Mouse (Mus musculus): ENCODE results near the gene Arpp21. TPM values are rescaled to one million over a fixed set of nuclear protein-coding genes. Genes with fewer than 3 reads are reported as not detected.
A peak's percentile ranks its signal among the peaks of the same experiment; 100 is the strongest.

The Arpp21 gene
- polyA plus RNA-seq, 2 experiments: 23.6 to 28.3 TPM

DNA sequence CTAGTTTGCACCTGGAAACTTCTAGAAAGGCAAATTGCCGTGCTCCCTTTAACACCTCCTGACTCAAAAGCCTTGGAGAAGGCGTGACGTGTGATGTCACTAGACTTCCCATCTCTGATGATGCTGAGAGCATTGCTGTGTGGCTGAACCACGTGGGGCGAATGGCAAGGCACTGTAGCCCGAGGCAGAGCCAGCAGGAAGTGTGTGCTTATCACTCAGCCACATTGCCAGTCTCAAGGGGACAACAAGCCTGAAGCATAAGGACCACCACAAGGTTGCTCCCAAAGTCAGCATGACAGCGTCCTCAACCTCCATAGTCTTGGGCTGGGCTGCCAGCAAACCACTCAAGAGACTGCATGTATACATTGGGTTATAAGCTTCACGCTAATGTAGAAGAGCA lies 95.1 kb downstream of the Arpp21 start:
- no peak for ATAC-seq (ENCODE audit: low FRiP score, low read depth)

DNA sequence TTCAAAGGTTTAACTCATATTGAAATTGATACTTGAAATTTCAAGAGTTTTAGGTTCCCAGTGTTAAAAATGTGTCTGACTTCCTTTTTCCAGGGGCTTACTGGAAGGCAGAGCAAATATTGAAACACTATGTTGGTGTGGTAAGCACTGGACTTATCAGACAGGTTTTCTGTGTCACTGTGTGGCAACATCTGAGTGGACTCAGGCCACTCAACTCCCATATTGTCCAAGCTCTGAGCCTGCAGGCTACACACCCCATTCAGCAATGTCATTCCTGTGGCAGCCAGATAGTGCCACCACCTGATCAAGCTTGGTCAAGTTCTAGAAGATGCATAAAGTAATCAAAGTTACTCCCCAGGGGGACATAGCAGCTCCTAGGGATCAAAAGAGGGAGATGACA lies 97.9 kb downstream of the Arpp21 start:
- no peak for TF ChIP-seq POLR2A (IDR thresholded peaks at IDR 0.05; ENCODE audit: borderline replicate concordance, extremely low read depth, insufficient read depth, insufficient read length)
- no peak overlapping the region for H3K27ac ChIP-seq (replicated peaks; ENCODE audit: low read depth, low read length)
- no peak overlapping the region for H3K4me3 ChIP-seq (replicated peaks; ENCODE audit: low read length)
- no peak overlapping the region for H3K4me2 ChIP-seq (replicated peaks; ENCODE audit: low read depth, low read length, severe bottlenecking)
- H3K4me1 ChIP-seq (ENCODE audit: control insufficient read depth, insufficient read depth, low read length): no peaks in the 10 kb centered on the region
- H3K27me3 ChIP-seq (ENCODE audit: control insufficient read depth, insufficient read depth, low read length): no peaks in the 10 kb centered on the region
- no peak for ATAC-seq (ENCODE audit: low FRiP score, low read depth)
- no peaks in the 10 kb centered on the region for H3K9me3 ChIP-seq (ENCODE audit: control insufficient read depth, low read length)
- H3K36me3 ChIP-seq (ENCODE audit: control insufficient read depth, insufficient read depth, low read length): no peaks in the 10 kb centered on the region
- no peak for DNase-seq (ENCODE audit: low spot score)
- no peak overlapping the region for H3K9ac ChIP-seq (ENCODE audit: low read depth, low read length, severe bottlenecking)

More for the DNA sequence above, 95.1 kb downstream of the Arpp21 start:
- Histone ChIP-seq H3K36me3 (ENCODE audit: control insufficient read depth, insufficient read depth, low read length) (no peaks in the 10 kb centered on the region), H3K27me3 (ENCODE audit: control insufficient read depth, insufficient read depth, low read length) (no peaks in the 10 kb centered on the region), H3K4me2 (replicated peaks; ENCODE audit: low read depth, low read length, severe bottlenecking) (no peak overlapping the region), H3K27ac (replicated peaks; ENCODE audit: low read depth, low read length) (no peak overlapping the region), H3K4me1 (ENCODE audit: control insufficient read depth, insufficient read depth, low read length) (no peaks in the 10 kb centered on the region), H3K9me3 (ENCODE audit: control insufficient read depth, low read length) (no peaks in the 10 kb centered on the region), H3K9ac (ENCODE audit: low read depth, low read length, severe bottlenecking) (no peak overlapping the region), H3K4me3 (replicated peaks; ENCODE audit: low read length) (no peak overlapping the region)
- 78% methylated on average over 8 of the region's 8 CpGs for WGBS
- no peak for DNase-seq (ENCODE audit: low spot score)
- no peak for TF ChIP-seq POLR2A (IDR thresholded peaks at IDR 0.05; ENCODE audit: borderline replicate concordance, extremely low read depth, insufficient read depth, insufficient read length)

DNA sequence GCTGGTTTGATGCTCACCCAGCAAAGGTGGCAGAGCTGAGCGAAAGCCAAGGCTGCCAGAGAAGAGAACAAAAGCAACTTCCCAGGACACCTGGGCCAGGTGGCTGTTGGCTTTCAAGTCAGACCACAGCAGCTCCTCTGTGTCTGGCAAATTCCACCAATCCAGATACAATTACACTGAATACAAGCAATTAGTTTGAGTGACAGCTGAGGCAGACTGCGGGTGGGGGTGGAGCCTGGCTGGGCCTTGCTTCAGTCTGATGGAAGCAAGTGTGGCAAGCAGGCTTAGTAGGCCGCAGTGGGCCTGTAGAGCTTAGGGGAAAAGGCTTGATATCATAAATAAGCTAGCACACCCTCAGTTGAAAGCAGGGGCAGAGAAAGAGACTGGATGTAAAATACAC lies 104.9 kb downstream of the Arpp21 start:
- DNase-seq (ENCODE audit: low spot score): peak; percentile 27
- Histone ChIP-seq H3K27ac (replicated peaks; ENCODE audit: low read depth, low read length) (no peak overlapping the region), H3K9me3 (ENCODE audit: control insufficient read depth, low read length) (no peaks in the 10 kb centered on the region), H3K4me1 (ENCODE audit: control insufficient read depth, insufficient read depth, low read length) (no peaks in the 10 kb centered on the region), H3K4me3 (replicated peaks; ENCODE audit: low read length) (no peak overlapping the region), H3K4me2 (replicated peaks; ENCODE audit: low read depth, low read length, severe bottlenecking) (no peak overlapping the region), H3K9ac (ENCODE audit: low read depth, low read length, severe bottlenecking) (no peak overlapping the region), H3K36me3 (ENCODE audit: control insufficient read depth, insufficient read depth, low read length) (no peaks in the 10 kb centered on the region), H3K27me3 (ENCODE audit: control insufficient read depth, insufficient read depth, low read length) (no peaks in the 10 kb centered on the region)
- peak; percentile 32; the same call in 1 of the 2 replicates for ATAC-seq (ENCODE audit: low FRiP score, low read depth)
- WGBS: 36% methylated on average over 3 of the region's 3 CpGs
- no peak for TF ChIP-seq POLR2A (IDR thresholded peaks at IDR 0.05; ENCODE audit: borderline replicate concordance, extremely low read depth, insufficient read depth, insufficient read length)

DNA sequence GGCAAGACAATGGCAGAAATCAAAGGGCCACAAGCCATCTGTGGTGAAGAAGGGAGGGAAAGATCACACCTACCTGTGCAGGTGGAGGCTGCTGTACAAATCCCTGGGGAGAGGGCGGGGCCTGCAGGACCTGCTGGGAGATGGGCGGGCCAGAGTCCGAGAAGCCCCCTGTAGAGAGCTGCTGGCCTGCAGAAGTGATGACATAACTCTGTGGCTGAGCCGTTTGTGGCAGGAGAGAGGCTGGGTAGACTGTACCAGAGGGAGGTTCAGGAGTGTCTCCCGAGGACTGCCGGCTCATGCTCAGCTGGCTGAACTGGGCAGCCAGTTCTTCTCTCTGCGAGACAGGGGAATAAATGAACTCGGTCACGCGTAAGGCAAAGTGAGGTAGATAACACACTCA lies 111.1 kb downstream of the Arpp21 start:
- H3K4me1 ChIP-seq (ENCODE audit: control insufficient read depth, insufficient read depth, low read length): no peaks in the 10 kb centered on the region
- 41% methylated on average over 10 of the region's 10 CpGs for WGBS
- ATAC-seq (ENCODE audit: low FRiP score, low read depth) (no peak), DNase-seq (ENCODE audit: low spot score) (no peak)
- H3K4me2 ChIP-seq (replicated peaks; ENCODE audit: low read depth, low read length, severe bottlenecking): no peak overlapping the region
- H3K4me3 ChIP-seq (replicated peaks; ENCODE audit: low read length): no peak overlapping the region
- no peak overlapping the region for H3K9ac ChIP-seq (ENCODE audit: low read depth, low read length, severe bottlenecking)
- no peak overlapping the region for H3K27ac ChIP-seq (replicated peaks; ENCODE audit: low read depth, low read length)
- no peak for TF ChIP-seq POLR2A (IDR thresholded peaks at IDR 0.05; ENCODE audit: borderline replicate concordance, extremely low read depth, insufficient read depth, insufficient read length)
- H3K27me3 ChIP-seq (ENCODE audit: control insufficient read depth, insufficient read depth, low read length): no peaks in the 10 kb centered on the region
- no peaks in the 10 kb centered on the region for H3K36me3 ChIP-seq (ENCODE audit: control insufficient read depth, insufficient read depth, low read length)
- no peaks in the 10 kb centered on the region for H3K9me3 ChIP-seq (ENCODE audit: control insufficient read depth, low read length)

DNA sequence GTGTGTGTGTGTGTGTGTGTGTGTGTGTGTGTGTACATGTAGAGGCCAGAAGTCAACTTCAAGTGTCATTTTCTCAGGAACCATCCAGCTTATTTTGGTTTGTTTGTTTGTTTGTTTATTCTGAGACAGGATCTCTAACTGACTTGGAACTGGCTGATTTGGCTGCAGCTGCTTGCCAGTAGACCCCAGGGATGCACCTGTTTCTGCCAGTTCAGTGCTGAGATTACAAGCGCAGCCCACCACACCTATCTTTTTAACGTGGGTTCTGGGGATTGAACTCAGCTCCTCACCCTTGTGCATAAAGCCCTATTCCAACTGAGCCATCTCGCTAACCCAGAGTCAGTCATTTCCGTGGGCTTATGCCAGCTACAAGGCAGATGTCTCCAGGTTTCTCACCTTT lies 111.6 kb downstream of the Arpp21 start:
- Histone ChIP-seq H3K4me3 (replicated peaks; ENCODE audit: low read length) (no peak overlapping the region), H3K36me3 (ENCODE audit: control insufficient read depth, insufficient read depth, low read length) (no peaks in the 10 kb centered on the region), H3K4me2 (replicated peaks; ENCODE audit: low read depth, low read length, severe bottlenecking) (no peak overlapping the region), H3K9ac (ENCODE audit: low read depth, low read length, severe bottlenecking) (no peak overlapping the region), H3K27ac (replicated peaks; ENCODE audit: low read depth, low read length) (no peak overlapping the region), H3K27me3 (ENCODE audit: control insufficient read depth, insufficient read depth, low read length) (no peaks in the 10 kb centered on the region), H3K4me1 (ENCODE audit: control insufficient read depth, insufficient read depth, low read length) (no peaks in the 10 kb centered on the region), H3K9me3 (ENCODE audit: control insufficient read depth, low read length) (no peaks in the 10 kb centered on the region)
- 58% methylated on average over 4 of the region's 4 CpGs for WGBS
- DNase-seq (ENCODE audit: low spot score) (no peak), ATAC-seq (ENCODE audit: low FRiP score, low read depth) (no peak)
- TF ChIP-seq POLR2A (IDR thresholded peaks at IDR 0.05; ENCODE audit: borderline replicate concordance, extremely low read depth, insufficient read depth, insufficient read length): no peak

DNA sequence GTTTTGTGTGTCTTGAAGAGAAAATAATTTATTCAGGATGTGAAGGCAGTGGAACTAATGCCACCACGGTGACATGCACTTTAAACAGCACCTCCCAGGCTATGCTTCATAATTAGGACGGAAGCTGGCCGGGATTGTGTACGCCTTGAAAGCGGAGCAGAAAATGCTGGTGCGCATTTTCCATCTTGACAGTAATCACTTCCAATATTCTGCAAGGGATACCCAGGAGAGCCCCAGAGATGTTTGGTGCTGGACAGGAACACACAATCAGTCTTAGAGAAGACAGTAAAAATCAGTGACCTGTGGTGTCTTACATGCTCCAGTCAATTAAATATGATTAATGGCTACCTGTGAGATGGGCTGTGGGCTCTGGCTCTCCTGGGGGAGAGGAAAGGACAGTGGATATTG lies 112.3 kb downstream of the Arpp21 start:
- TF ChIP-seq POLR2A (IDR thresholded peaks at IDR 0.05; ENCODE audit: borderline replicate concordance, extremely low read depth, insufficient read depth, insufficient read length): no peak
- Histone ChIP-seq H3K36me3 (ENCODE audit: control insufficient read depth, insufficient read depth, low read length) (no peaks in the 10 kb centered on the region), H3K27me3 (ENCODE audit: control insufficient read depth, insufficient read depth, low read length) (no peaks in the 10 kb centered on the region), H3K4me3 (replicated peaks; ENCODE audit: low read length) (no peak overlapping the region), H3K4me2 (replicated peaks; ENCODE audit: low read depth, low read length, severe bottlenecking) (no peak overlapping the region), H3K9me3 (ENCODE audit: control insufficient read depth, low read length) (no peaks in the 10 kb centered on the region), H3K27ac (replicated peaks; ENCODE audit: low read depth, low read length) (no peak overlapping the region), H3K4me1 (ENCODE audit: control insufficient read depth, insufficient read depth, low read length) (peaks cover 7% of the 10 kb centered on the region), H3K9ac (ENCODE audit: low read depth, low read length, severe bottlenecking) (no peak overlapping the region)
- DNase-seq (ENCODE audit: low spot score): no peak
- no peak for ATAC-seq (ENCODE audit: low FRiP score, low read depth)
- 45% methylated on average over 6 of the region's 6 CpGs for WGBS
